Mouse (Mus musculus): ENCODE data around the gene Bace1. TPM values are rescaled to one million over a fixed set of nuclear protein-coding genes. Genes with fewer than 3 reads are reported as not detected.

The Bace1 gene
- polyA plus RNA-seq, 1 experiment = 7.7 TPM

DNA sequence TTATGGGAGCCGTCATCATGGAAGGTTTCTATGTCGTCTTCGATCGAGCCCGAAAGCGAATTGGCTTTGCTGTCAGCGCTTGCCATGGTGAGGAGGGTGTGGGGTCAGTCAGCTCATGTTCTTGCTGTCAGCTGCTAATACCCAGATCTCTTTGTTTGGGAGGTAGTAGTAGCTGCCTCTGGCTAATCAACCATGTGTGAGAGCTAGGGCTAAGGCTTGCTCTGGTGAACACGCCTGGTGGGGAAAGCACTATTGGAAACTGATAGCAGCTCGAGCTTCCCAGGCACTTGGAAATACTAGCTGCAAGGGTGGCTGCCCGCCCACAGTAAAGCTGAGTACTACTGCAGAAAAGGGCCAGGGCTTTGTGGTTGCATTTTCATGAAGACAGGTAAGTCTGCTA lies 21.0 kb downstream of the Bace1 start:
- 96% methylated on average over 10 of the region's 10 CpGs for WGBS
- peaks cover 18% of the 10 kb centered on the region for H3K36me3 ChIP-seq (ENCODE audit: control insufficient read depth, insufficient read depth, low read length)
- TF ChIP-seq POLR2A (IDR thresholded peaks at IDR 0.05; ENCODE audit: control insufficient read depth, extremely low read depth, insufficient read depth, low read length, poor library complexity) (no peak), CTCF (IDR thresholded peaks at IDR 0.05; ENCODE audit: borderline replicate concordance, control insufficient read depth, extremely low read depth, insufficient read depth, low read length, poor library complexity) (0 out of 2 replicates have a peak, but pooled peaks have one; percentile 16)

DNA sequence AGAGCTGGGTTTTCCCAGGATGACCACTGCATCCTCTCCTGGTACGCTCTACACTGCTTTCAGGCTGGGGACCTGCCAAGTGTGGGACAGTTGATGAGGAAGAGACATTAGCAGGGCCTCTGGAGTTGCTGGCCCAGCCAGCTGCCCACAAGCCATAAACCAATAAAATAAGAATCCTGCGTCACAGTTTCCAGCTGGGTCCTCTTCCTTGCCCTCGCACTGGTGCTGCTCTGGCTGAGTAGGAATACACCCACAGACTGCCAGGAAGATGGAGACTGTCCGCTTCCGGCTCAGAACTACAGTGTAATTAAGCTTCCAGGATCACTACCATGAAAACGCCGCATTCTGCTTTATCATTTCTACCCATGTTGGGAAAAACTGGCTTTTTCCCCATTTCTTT lies 23.4 kb downstream of the Bace1 start:
- H3K36me3 ChIP-seq (ENCODE audit: control insufficient read depth, insufficient read depth, low read length) = peaks cover 30% of the 10 kb centered on the region
- TF ChIP-seq POLR2A (IDR thresholded peaks at IDR 0.05; ENCODE audit: control insufficient read depth, extremely low read depth, insufficient read depth, low read length, poor library complexity) (no peak), CTCF (IDR thresholded peaks at IDR 0.05; ENCODE audit: borderline replicate concordance, control insufficient read depth, extremely low read depth, insufficient read depth, low read length, poor library complexity) (no peak)
- H3K27me3 ChIP-seq (ENCODE audit: control insufficient read depth, insufficient read depth, low read length) = no peaks in the 10 kb centered on the region
- 96% methylated on average over 7 of the region's 7 CpGs for WGBS
- no peak overlapping the region for H3K27ac ChIP-seq (ENCODE audit: control insufficient read depth, insufficient read depth, low read length)
- H3K4me3 ChIP-seq (ENCODE audit: control insufficient read depth, insufficient read depth, low read length) = no peak overlapping the region
- no peaks in the 10 kb centered on the region for H3K4me1 ChIP-seq (replicated peaks; ENCODE audit: control insufficient read depth, insufficient read depth, low read length)
- DNase-seq = no peak

More for the DNA sequence above, 21.0 kb downstream of the Bace1 start:
- no peak for DNase-seq
- no peak overlapping the region for H3K27ac ChIP-seq (ENCODE audit: control insufficient read depth, insufficient read depth, low read length)
- no peak overlapping the region for H3K4me3 ChIP-seq (ENCODE audit: control insufficient read depth, insufficient read depth, low read length)
- no peaks in the 10 kb centered on the region for H3K27me3 ChIP-seq (ENCODE audit: control insufficient read depth, insufficient read depth, low read length)
- H3K4me1 ChIP-seq (replicated peaks; ENCODE audit: control insufficient read depth, insufficient read depth, low read length) = 0 out of 2 replicates have a peak, but pooled peaks cover 2% of the 10 kb centered on the region

DNA sequence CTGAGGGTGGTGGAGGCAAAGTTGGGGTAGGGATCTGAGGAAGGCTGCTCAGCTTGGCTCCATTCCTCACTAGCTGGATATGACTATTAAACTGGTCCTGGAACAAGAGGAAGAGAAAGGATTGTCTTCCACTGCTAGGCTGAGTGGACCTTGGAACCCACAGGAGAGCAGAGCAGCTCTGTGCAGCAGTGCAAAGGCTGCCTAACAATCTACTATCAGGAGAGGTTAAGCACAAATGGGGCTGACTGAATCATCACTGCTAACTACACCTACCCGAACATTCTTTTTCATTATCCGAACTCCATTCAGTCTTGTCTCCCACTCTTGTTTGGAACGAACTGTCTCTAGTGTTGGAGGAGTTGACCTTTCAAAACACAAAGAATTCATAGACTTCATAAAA lies 30.8 kb downstream of the Bace1 start:
- Histone ChIP-seq H3K4me1 (replicated peaks; ENCODE audit: control insufficient read depth, insufficient read depth, low read length) (no peaks in the 10 kb centered on the region), H3K4me3 (ENCODE audit: control insufficient read depth, insufficient read depth, low read length) (no peak overlapping the region), H3K27me3 (ENCODE audit: control insufficient read depth, insufficient read depth, low read length) (no peaks in the 10 kb centered on the region), H3K36me3 (ENCODE audit: control insufficient read depth, insufficient read depth, low read length) (peaks cover 67% of the 10 kb centered on the region), H3K27ac (ENCODE audit: control insufficient read depth, insufficient read depth, low read length) (no peak overlapping the region)
- TF ChIP-seq POLR2A (IDR thresholded peaks at IDR 0.05; ENCODE audit: control insufficient read depth, extremely low read depth, insufficient read depth, low read length, poor library complexity) = no peak
- TF ChIP-seq CTCF (IDR thresholded peaks at IDR 0.05; ENCODE audit: borderline replicate concordance, control insufficient read depth, extremely low read depth, insufficient read depth, low read length, poor library complexity) = no peak
- DNase-seq = no peak
- WGBS = 100% methylated on average over 3 of the region's 3 CpGs

DNA sequence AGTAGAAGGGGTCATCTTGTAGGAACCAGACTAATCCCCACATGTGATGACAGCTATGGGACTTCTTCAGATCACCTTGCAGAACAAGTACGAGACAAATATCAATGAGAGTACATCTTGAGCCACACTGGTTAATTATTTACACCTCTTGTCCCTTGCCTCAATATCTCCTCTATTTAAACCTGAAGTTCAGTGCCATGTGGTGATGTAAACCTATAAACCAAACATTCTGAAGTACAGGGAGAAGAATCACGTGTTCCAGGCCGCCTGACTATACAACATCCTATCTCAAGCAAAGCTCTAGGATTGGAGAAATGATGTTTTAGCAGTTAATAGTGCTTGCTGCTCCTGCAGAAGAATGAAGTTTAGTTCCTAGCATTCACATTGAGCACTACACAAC lies 31.9 kb downstream of the Bace1 start:
- 98% methylated on average over 3 of the region's 3 CpGs for WGBS
- DNase-seq = no peak
- H3K27me3 ChIP-seq (ENCODE audit: control insufficient read depth, insufficient read depth, low read length) = no peaks in the 10 kb centered on the region
- H3K27ac ChIP-seq (ENCODE audit: control insufficient read depth, insufficient read depth, low read length) = no peak overlapping the region
- no peaks in the 10 kb centered on the region for H3K4me1 ChIP-seq (replicated peaks; ENCODE audit: control insufficient read depth, insufficient read depth, low read length)
- H3K36me3 ChIP-seq (ENCODE audit: control insufficient read depth, insufficient read depth, low read length) = peaks cover 65% of the 10 kb centered on the region
- TF ChIP-seq POLR2A (IDR thresholded peaks at IDR 0.05; ENCODE audit: control insufficient read depth, extremely low read depth, insufficient read depth, low read length, poor library complexity) = no peak
- TF ChIP-seq CTCF (IDR thresholded peaks at IDR 0.05; ENCODE audit: borderline replicate concordance, control insufficient read depth, extremely low read depth, insufficient read depth, low read length, poor library complexity) = no peak
- H3K4me3 ChIP-seq (ENCODE audit: control insufficient read depth, insufficient read depth, low read length) = no peak overlapping the region

DNA sequence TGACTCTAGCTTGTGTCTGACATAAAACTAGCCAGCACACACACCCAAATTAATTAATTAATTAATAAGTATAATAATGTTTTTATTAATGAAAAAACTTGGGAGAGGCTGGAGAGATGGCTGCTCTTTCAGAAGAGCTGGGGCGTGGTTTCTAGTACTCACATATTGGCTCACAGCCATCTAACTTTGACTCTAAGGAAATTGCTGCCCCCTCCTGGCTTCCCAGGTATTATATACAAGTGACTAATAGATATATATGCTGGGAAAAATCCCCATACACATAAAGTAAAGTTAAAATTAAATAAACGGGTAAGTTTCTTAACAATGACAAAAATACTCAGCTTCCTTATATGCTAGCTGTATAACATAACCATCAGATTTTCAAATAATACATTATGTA lies 39.5 kb downstream of the Bace1 start:
- no peak overlapping the region for H3K4me3 ChIP-seq (ENCODE audit: control insufficient read depth, insufficient read depth, low read length)
- 85% methylated on average over 2 of the region's 2 CpGs for WGBS
- peaks cover 19% of the 10 kb centered on the region for H3K36me3 ChIP-seq (ENCODE audit: control insufficient read depth, insufficient read depth, low read length)
- TF ChIP-seq CTCF (IDR thresholded peaks at IDR 0.05; ENCODE audit: borderline replicate concordance, control insufficient read depth, extremely low read depth, insufficient read depth, low read length, poor library complexity) = no peak
- peak; percentile 28 for DNase-seq
- H3K27me3 ChIP-seq (ENCODE audit: control insufficient read depth, insufficient read depth, low read length) = no peaks in the 10 kb centered on the region
- H3K27ac ChIP-seq (ENCODE audit: control insufficient read depth, insufficient read depth, low read length) = no peak overlapping the region
- no peaks in the 10 kb centered on the region for H3K4me1 ChIP-seq (replicated peaks; ENCODE audit: control insufficient read depth, insufficient read depth, low read length)

DNA sequence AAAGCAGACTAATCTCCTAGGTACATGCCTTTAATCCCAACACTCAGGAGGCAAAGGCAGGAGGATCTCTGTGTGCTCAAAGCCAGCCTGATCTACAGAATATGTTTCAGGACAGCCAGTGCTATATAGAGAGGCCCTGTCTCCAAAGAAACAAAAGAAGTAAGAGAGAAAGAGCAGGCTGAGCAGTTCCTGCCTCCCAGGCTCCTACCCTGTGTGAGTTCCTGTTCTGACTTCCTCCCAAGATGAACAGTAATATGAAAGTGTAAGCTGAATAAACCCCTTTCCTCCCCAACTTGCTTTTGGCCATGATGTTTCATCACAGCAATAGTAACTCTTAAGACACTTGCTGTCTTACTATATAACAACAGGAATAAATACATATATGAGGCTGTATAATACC lies 55.3 kb downstream of the Bace1 start:
- peaks cover 57% of the 10 kb centered on the region for H3K36me3 ChIP-seq (ENCODE audit: control insufficient read depth, insufficient read depth, low read length)
- H3K27ac ChIP-seq (ENCODE audit: control insufficient read depth, insufficient read depth, low read length) = no peak overlapping the region
- no peak for DNase-seq
- TF ChIP-seq POLR2A (IDR thresholded peaks at IDR 0.05; ENCODE audit: control insufficient read depth, extremely low read depth, insufficient read depth, low read length, poor library complexity) (no peak), CTCF (IDR thresholded peaks at IDR 0.05; ENCODE audit: borderline replicate concordance, control insufficient read depth, extremely low read depth, insufficient read depth, low read length, poor library complexity) (no peak)
- no peaks in the 10 kb centered on the region for H3K4me1 ChIP-seq (replicated peaks; ENCODE audit: control insufficient read depth, insufficient read depth, low read length)
- no peaks in the 10 kb centered on the region for H3K27me3 ChIP-seq (ENCODE audit: control insufficient read depth, insufficient read depth, low read length)
- no peak overlapping the region for H3K4me3 ChIP-seq (ENCODE audit: control insufficient read depth, insufficient read depth, low read length)

DNA sequence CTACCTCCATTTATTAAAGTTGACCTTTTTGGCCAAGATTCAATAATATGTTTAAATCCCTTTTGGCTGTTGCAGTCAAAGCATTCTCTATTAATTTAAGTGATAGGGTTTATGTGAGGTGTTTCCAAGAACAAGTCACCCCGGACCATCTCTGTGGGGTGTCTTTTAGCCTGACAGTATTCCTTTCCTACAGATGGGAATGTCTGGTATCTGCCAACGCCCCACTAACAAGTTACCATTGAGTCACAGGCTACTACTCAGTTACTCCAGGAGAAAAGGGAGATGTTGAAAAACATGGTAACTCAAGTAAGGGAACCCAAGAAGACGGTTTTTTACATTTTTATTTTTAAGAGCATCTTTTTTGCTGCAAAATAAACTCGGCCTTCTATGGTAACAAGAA lies 66.8 kb downstream of the Bace1 start:
- Histone ChIP-seq H3K27ac (ENCODE audit: control insufficient read depth, insufficient read depth, low read length) (no peak overlapping the region), H3K4me3 (ENCODE audit: control insufficient read depth, insufficient read depth, low read length) (no peak overlapping the region), H3K27me3 (ENCODE audit: control insufficient read depth, insufficient read depth, low read length) (no peaks in the 10 kb centered on the region), H3K36me3 (ENCODE audit: control insufficient read depth, insufficient read depth, low read length) (peaks cover 8% of the 10 kb centered on the region), H3K4me1 (replicated peaks; ENCODE audit: control insufficient read depth, insufficient read depth, low read length) (peaks cover 8% of the 10 kb centered on the region)
- 85% methylated on average over 4 of the region's 4 CpGs for WGBS
- DNase-seq = no peak
- no peak for TF ChIP-seq POLR2A (IDR thresholded peaks at IDR 0.05; ENCODE audit: control insufficient read depth, extremely low read depth, insufficient read depth, low read length, poor library complexity)
- TF ChIP-seq CTCF (IDR thresholded peaks at IDR 0.05; ENCODE audit: borderline replicate concordance, control insufficient read depth, extremely low read depth, insufficient read depth, low read length, poor library complexity) = no peak

All from thymus, adult 2 months (tissue).